Mouse (Mus musculus): ENCODE results near the gene Eefsec.

- no peak for TF ChIP-seq CTCF (IDR thresholded peaks at IDR 0.05; ENCODE audit: control insufficient read depth, insufficient read depth, low read length)
- TF ChIP-seq POLR2A (IDR thresholded peaks at IDR 0.05; ENCODE audit: borderline replicate concordance, control insufficient read depth, low read depth, low read length), result no peak
Measured at GRCm38 (mm10) chr6:88235461-88235860, 210.9 kb downstream of the Eefsec start.

Measured in bone marrow, adult 2 months (tissue).